Mouse (Mus musculus): ENCODE data around the gene Erich6.

GRCm38 (mm10) chr3:58582297-58582696 is 54.7 kb downstream of the Erich6 start:
- TF ChIP-seq SRF (IDR thresholded peaks at IDR 0.05; ENCODE audit: control insufficient read depth, insufficient read length, low read depth) (no peak), MAX (IDR thresholded peaks at IDR 0.05; ENCODE audit: low read depth) (no peak)
